ENCODE assay signal across 14 mouse cellular contexts in genomic region chr2:166029232-166029631, GRCm38 (mm10). TPM values are rescaled to one million over a fixed set of nuclear protein-coding genes. Genes with fewer than 3 reads are reported as not detected.
DNase-seq lines count a peak whose midpoint lies in the region; ATAC-seq lines count a peak whose summit lies in the region.
"Had no signal": no experiment of that assay in that cellular context is flagged by ENCODE, and none has a peak within 500 bp of the region (broad histone marks: within the 10 kb centered on the region; RNA-seq: fewer than 3 reads in every experiment).

No protein-coding gene starts in this region.

- peak overlapping the region; percentile 73 for H3K27ac ChIP-seq in hindbrain, embryonic 14.5 days
- no peak overlapping the region for H3K27ac ChIP-seq in hindbrain, embryonic 10.5 days
- H3K27ac ChIP-seq in midbrain, embryonic 14.5 days (replicated peaks; ENCODE audit: low read depth, low read length), result peak overlapping the region; percentile 27
- no peak overlapping the region for H3K27ac ChIP-seq in midbrain, embryonic 10.5 days (replicated peaks)
- peak overlapping the region; percentile 24; the same call in 1 of the 2 replicates for H3K27ac ChIP-seq in neural tube, embryonic 14.5 days (ENCODE audit: low read depth, low read length)
- H3K27ac ChIP-seq: forebrain, embryonic 12.5 days had no signal

- 43% methylated on average over 4 of the region's 4 CpGs for WGBS in hindbrain, embryonic 14.5 days
- 70% methylated on average over 4 of the region's 4 CpGs for WGBS in hindbrain, embryonic 10.5 days
- WGBS in midbrain, embryonic 14.5 days, result 54% methylated on average over 4 of the region's 4 CpGs
- WGBS in midbrain, embryonic 10.5 days, result 78% methylated on average over 4 of the region's 4 CpGs
- WGBS in neural tube, embryonic 14.5 days, result 45% methylated on average over 4 of the region's 4 CpGs

- H3K9me3 ChIP-seq in hindbrain, embryonic 14.5 days (ENCODE audit: control insufficient read depth, low read length), result no peaks in the 10 kb centered on the region
- no peaks in the 10 kb centered on the region for H3K9me3 ChIP-seq in hindbrain, embryonic 10.5 days
- H3K9me3 ChIP-seq in midbrain, embryonic 14.5 days (ENCODE audit: control insufficient read depth, low read length), result no peaks in the 10 kb centered on the region
- H3K9me3 ChIP-seq in midbrain, embryonic 10.5 days (replicated peaks), result no peaks in the 10 kb centered on the region
- H3K9me3 ChIP-seq in neural tube, embryonic 14.5 days (ENCODE audit: control insufficient read depth, low read length), result no peaks in the 10 kb centered on the region
- H3K9me3 ChIP-seq: forebrain, embryonic 12.5 days; limb, embryonic 15.5 days had no signal

- ATAC-seq in hindbrain, embryonic 14.5 days (ENCODE audit: low FRiP score), result no peak
- ATAC-seq in midbrain, embryonic 14.5 days (ENCODE audit: low FRiP score, low TSS enrichment), result no peak
- no peak for ATAC-seq in neural tube, embryonic 14.5 days (ENCODE audit: low read depth)
- ATAC-seq: activated CD4-positive, CD25-positive, alpha-beta regulatory T cell, adult 4 months; inflammation-experienced regulatory T-cells, adult 6 months had no signal

- H3K4me3 ChIP-seq in hindbrain, embryonic 14.5 days (replicated peaks; ENCODE audit: low read length), result no peak overlapping the region
- H3K4me3 ChIP-seq in hindbrain, embryonic 10.5 days, result no peak overlapping the region
- H3K4me3 ChIP-seq in midbrain, embryonic 14.5 days (replicated peaks; ENCODE audit: low read depth, low read length), result no peak overlapping the region
- H3K4me3 ChIP-seq in midbrain, embryonic 10.5 days, result no peak overlapping the region
- no peak overlapping the region for H3K4me3 ChIP-seq in neural tube, embryonic 14.5 days (ENCODE audit: low read depth, low read length)
- H3K4me3 ChIP-seq: forebrain, embryonic 12.5 days; limb, embryonic 15.5 days had no signal

- peak; percentile 21 for DNase-seq in embryo, embryonic 11 days
- DNase-seq in embryo, embryonic 9.5 days (ENCODE audit: extremely low spot score), result no peak
- no peak for DNase-seq in hindbrain, embryonic 14.5 days (ENCODE audit: low spot score)
- DNase-seq in hindbrain, embryonic 10.5 days (ENCODE audit: low spot score), result no peak
- DNase-seq in midbrain, embryonic 14.5 days, result peak; percentile 50
- DNase-seq in midbrain, embryonic 10.5 days (ENCODE audit: low spot score), result no peak
- no peak for DNase-seq in c-Kit-positive CD71-positive TER-119-positive erythroid progenitor cells, embryonic 14.5 days (ENCODE audit: low spot score)
- DNase-seq: layer of hippocampus, postnatal 36 days; right cerebral cortex, postnatal 4 days had no signal

- no peaks in the 10 kb centered on the region for H3K36me3 ChIP-seq in hindbrain, embryonic 14.5 days (replicated peaks; ENCODE audit: control insufficient read depth, insufficient read depth)
- H3K36me3 ChIP-seq in hindbrain, embryonic 10.5 days, result no peaks in the 10 kb centered on the region
- H3K36me3 ChIP-seq in midbrain, embryonic 14.5 days (ENCODE audit: control insufficient read depth, insufficient read depth, low read length), result no peaks in the 10 kb centered on the region
- no peaks in the 10 kb centered on the region for H3K36me3 ChIP-seq in midbrain, embryonic 10.5 days
- H3K36me3 ChIP-seq in neural tube, embryonic 14.5 days (ENCODE audit: control insufficient read depth, insufficient read depth, low read length), result no peaks in the 10 kb centered on the region
- H3K36me3 ChIP-seq: forebrain, embryonic 12.5 days; limb, embryonic 15.5 days had no signal

- peak overlapping the region; percentile 31; the same call in 1 of the 2 replicates for H3K9ac ChIP-seq in hindbrain, embryonic 14.5 days
- H3K9ac ChIP-seq in midbrain, embryonic 14.5 days (replicated peaks; ENCODE audit: low read length), result no peak overlapping the region
- H3K9ac ChIP-seq in neural tube, embryonic 14.5 days (replicated peaks; ENCODE audit: low read depth, low read length), result no peak overlapping the region
- H3K9ac ChIP-seq: forebrain, embryonic 12.5 days; limb, embryonic 15.5 days had no signal

- H3K4me1 ChIP-seq in hindbrain, embryonic 14.5 days (replicated peaks; ENCODE audit: control insufficient read depth, insufficient read depth, low read length), result peaks cover 26% of the 10 kb centered on the region
- H3K4me1 ChIP-seq in hindbrain, embryonic 10.5 days (replicated peaks), result peaks cover 39% of the 10 kb centered on the region
- H3K4me1 ChIP-seq in midbrain, embryonic 14.5 days (ENCODE audit: control insufficient read depth, insufficient read depth, low read length), result peaks cover 26% of the 10 kb centered on the region
- H3K4me1 ChIP-seq in midbrain, embryonic 10.5 days, result peaks cover 39% of the 10 kb centered on the region
- peaks cover 18% of the 10 kb centered on the region for H3K4me1 ChIP-seq in neural tube, embryonic 14.5 days (ENCODE audit: control insufficient read depth, insufficient read depth, low read length)

- no peak overlapping the region for H3K4me2 ChIP-seq in hindbrain, embryonic 14.5 days (replicated peaks)
- H3K4me2 ChIP-seq in midbrain, embryonic 14.5 days (ENCODE audit: low read length), result no peak overlapping the region
- no peak overlapping the region for H3K4me2 ChIP-seq in neural tube, embryonic 14.5 days (ENCODE audit: low read depth, low read length)
- H3K4me2 ChIP-seq: forebrain, embryonic 12.5 days; limb, embryonic 15.5 days had no signal

- no peaks in the 10 kb centered on the region for H3K27me3 ChIP-seq in hindbrain, embryonic 14.5 days (ENCODE audit: control insufficient read depth, insufficient read depth, low read length)
- H3K27me3 ChIP-seq in hindbrain, embryonic 10.5 days (ENCODE audit: insufficient read depth, poor library complexity, severe bottlenecking), result no peaks in the 10 kb centered on the region
- H3K27me3 ChIP-seq in midbrain, embryonic 14.5 days (ENCODE audit: control insufficient read depth, insufficient read depth, low read length), result no peaks in the 10 kb centered on the region
- no peaks in the 10 kb centered on the region for H3K27me3 ChIP-seq in midbrain, embryonic 10.5 days (ENCODE audit: low read depth, poor library complexity, severe bottlenecking)
- H3K27me3 ChIP-seq in neural tube, embryonic 14.5 days (ENCODE audit: control insufficient read depth, insufficient read depth, low read length), result no peaks in the 10 kb centered on the region
- H3K27me3 ChIP-seq: forebrain, embryonic 12.5 days; limb, embryonic 15.5 days had no signal

RNA-seq across cellular contexts. Expression of gene Ncoa3, which starts 36.8 kb away (rescaled TPM):
- 15.5 and 18.1 TPM in 2 replicates for polyA plus RNA-seq in hindbrain, embryonic 14.5 days (2014; fragmentation: Nextera tagmentation; extraction: Ambion mirVana)
- 14.6 and 16.6 TPM in 2 replicates for polyA plus RNA-seq in hindbrain, embryonic 10.5 days (2016; fragmentation: Nextera tagmentation; extraction: Ambion mirVana)
- 15.3 and 18.2 TPM in 2 replicates for polyA plus RNA-seq in midbrain, embryonic 14.5 days (2014; fragmentation: Nextera tagmentation; extraction: Ambion mirVana)
- polyA plus RNA-seq in midbrain, embryonic 10.5 days (2016; fragmentation: Nextera tagmentation; extraction: Ambion mirVana), result 15.2 and 15.9 TPM in 2 replicates
- polyA plus RNA-seq in neural tube, embryonic 14.5 days (2014; fragmentation: Nextera tagmentation; extraction: Ambion mirVana), result 17.1 and 18.5 TPM in 2 replicates

Comparison
In these comparisons a context has a peak if more than half of its experiments do, and no peak if none do; other contexts are left out.
1. DNase-seq: peak in embryo, embryonic 11 days (single experiment) and midbrain, embryonic 14.5 days (single experiment); none in embryo, embryonic 9.5 days (single experiment), hindbrain, embryonic 14.5 days (single experiment), hindbrain, embryonic 10.5 days (single experiment), midbrain, embryonic 10.5 days (single experiment) and c-Kit-positive CD71-positive TER-119-positive erythroid progenitor cells, embryonic 14.5 days (single experiment).
2. H3K27ac ChIP-seq: peak in hindbrain, embryonic 14.5 days (single experiment), midbrain, embryonic 14.5 days (single experiment) and neural tube, embryonic 14.5 days (single experiment); none in hindbrain, embryonic 10.5 days (single experiment) and midbrain, embryonic 10.5 days (single experiment).